8 mouse cellular contexts compared by ENCODE assay signal in genomic region chr5:20701483-20702421, GRCm38 (mm10).
A peak's percentile ranks its signal among the peaks of the same experiment; 100 is the strongest.
DNase-seq lines count a peak whose midpoint lies in the region; ATAC-seq and TF ChIP-seq lines count a peak whose summit lies in the region.

No protein-coding gene starts in this region.

- dilution Hi-C loops in CH12.LX (cut with MboI; ENCODE audit: extremely low pct_ligation_motif_present, extremely low pct_unique_long_range_greater_than_20kb, low sequenced_read_pairs), result no loop called here

- no peaks in the 10 kb centered on the region for H3K9me3 ChIP-seq in CH12.LX (replicated peaks; ENCODE audit: low read length)
- no peaks in the 10 kb centered on the region for H3K9me3 ChIP-seq in forebrain, embryonic 12.5 days
- H3K9me3 ChIP-seq in heart, postnatal 0 days (replicated peaks; ENCODE audit: control insufficient read depth, low read length), result no peaks in the 10 kb centered on the region
- H3K9me3 ChIP-seq in liver, embryonic 15.5 days (replicated peaks), result no peaks in the 10 kb centered on the region
- no peaks in the 10 kb centered on the region for H3K9me3 ChIP-seq in neural tube, embryonic 11.5 days (ENCODE audit: control insufficient read depth, low read length)
- no peaks in the 10 kb centered on the region for H3K9me3 ChIP-seq in stomach, embryonic 16.5 days (replicated peaks; ENCODE audit: control insufficient read depth, low read length)

- H3K36me3 ChIP-seq in CH12.LX (replicated peaks in 1 of 2; ENCODE audit: control insufficient read depth in 1 of 2, insufficient read depth in 1 of 2, low read length in 1 of 2), result no peaks in the 10 kb centered on the region
- no peaks in the 10 kb centered on the region for H3K36me3 ChIP-seq in forebrain, embryonic 12.5 days (replicated peaks)
- H3K36me3 ChIP-seq in heart, postnatal 0 days (replicated peaks; ENCODE audit: control insufficient read depth, insufficient read depth, low read length), result no peaks in the 10 kb centered on the region
- no peaks in the 10 kb centered on the region for H3K36me3 ChIP-seq in liver, embryonic 15.5 days (replicated peaks)
- H3K36me3 ChIP-seq in neural tube, embryonic 11.5 days (ENCODE audit: control insufficient read depth, insufficient read depth, low read length), result no peaks in the 10 kb centered on the region
- no peaks in the 10 kb centered on the region for H3K36me3 ChIP-seq in stomach, embryonic 16.5 days (ENCODE audit: control insufficient read depth, insufficient read depth, low read length)

- WGBS in forebrain, embryonic 12.5 days, result under 1% methylated on average over 57 of the region's 57 CpGs
- WGBS in heart, postnatal 0 days, result under 1% methylated on average over 46 of the region's 57 CpGs
- WGBS in liver, embryonic 15.5 days (ENCODE audit: insufficient replicate concordance), result 1% methylated on average over 57 of the region's 57 CpGs
- WGBS in neural tube, embryonic 11.5 days, result under 1% methylated on average over 48 of the region's 57 CpGs
- WGBS in stomach, embryonic 16.5 days, result under 1% methylated on average over 57 of the region's 57 CpGs

- DNase-seq in CH12.LX (ENCODE audit: extremely low read depth), result peak; percentile 90
- peak; percentile 70 for DNase-seq in c-Kit-positive CD71-negative TER-119-negative erythroid progenitor cells, embryonic 14.5 days (ENCODE audit: low read depth)
- DNase-seq in heart, postnatal 0 days (ENCODE audit: low spot score), result peak; percentile 86
- DNase-seq in kidney, postnatal 36 days, result peak; percentile 81 to 87
- DNase-seq in neural tube, embryonic 11.5 days (ENCODE audit: low spot score), result peak; percentile 90

- peak overlapping the region; percentile 79 for H3K9ac ChIP-seq in CH12.LX (ENCODE audit: insufficient read depth, low read depth)
- H3K9ac ChIP-seq in forebrain, embryonic 12.5 days, result peak overlapping the region; percentile 94
- peak overlapping the region; percentile 70 for H3K9ac ChIP-seq in heart, postnatal 0 days (replicated peaks; ENCODE audit: low read depth, low read length)
- peak overlapping the region; percentile 45; the same call in 1 of the 2 replicates for H3K9ac ChIP-seq in liver, embryonic 15.5 days
- H3K9ac ChIP-seq in neural tube, embryonic 11.5 days (ENCODE audit: low read length), result peak overlapping the region; percentile 94
- peak overlapping the region; percentile 89 for H3K9ac ChIP-seq in stomach, embryonic 16.5 days (ENCODE audit: low read length)

- peak overlapping the region; percentile 63 for H3K27ac ChIP-seq in CH12.LX (ENCODE audit: insufficient read depth, low read depth)
- H3K27ac ChIP-seq in forebrain, embryonic 12.5 days, result peak overlapping the region; percentile 99
- H3K27ac ChIP-seq in heart, postnatal 0 days (ENCODE audit: low read depth), result peak overlapping the region; percentile 88
- H3K27ac ChIP-seq in liver, embryonic 15.5 days (replicated peaks), result peak overlapping the region; percentile 71
- H3K27ac ChIP-seq in neural tube, embryonic 11.5 days (ENCODE audit: low read depth, low read length), result peak overlapping the region; percentile 98
- H3K27ac ChIP-seq in stomach, embryonic 16.5 days (ENCODE audit: low read length), result peak overlapping the region; percentile 97

- TF ChIP-seq POLR2A in CH12.LX (IDR thresholded peaks at IDR 0.05; ENCODE audit: low read depth, low read length), result peak; percentile 83

- peak overlapping the region; percentile 58 to 78 (median 73) for H3K4me3 ChIP-seq in CH12.LX (replicated peaks in 1 of 3; ENCODE audit: low read depth in 2 of 3, low read length in 2 of 3, poor library complexity in 1 of 3)
- H3K4me3 ChIP-seq in forebrain, embryonic 12.5 days (replicated peaks), result peak overlapping the region; percentile 75
- peak overlapping the region; percentile 72 for H3K4me3 ChIP-seq in heart, postnatal 0 days (ENCODE audit: low read depth, low read length)
- peak overlapping the region; percentile 59 for H3K4me3 ChIP-seq in liver, embryonic 15.5 days (replicated peaks)
- H3K4me3 ChIP-seq in neural tube, embryonic 11.5 days (ENCODE audit: low read depth, low read length), result peak overlapping the region; percentile 72
- peak overlapping the region; percentile 68 for H3K4me3 ChIP-seq in stomach, embryonic 16.5 days (replicated peaks; ENCODE audit: low read length)

- TF ChIP-seq EP300 in CH12.LX (IDR thresholded peaks at IDR 0.05; ENCODE audit: low read length), result no peak
- no peak for TF ChIP-seq EP300 in heart, postnatal 0 days (IDR thresholded peaks at IDR 0.05; ENCODE audit: low read depth)

- peak; percentile 96 for TF ChIP-seq RAD21 in CH12.LX (IDR thresholded peaks at IDR 0.05; ENCODE audit: low read depth, low read length)

- TF ChIP-seq CTCF in CH12.LX (conservative IDR thresholded peaks at IDR 0.05 in 1 of 2, IDR thresholded peaks at IDR 0.05 in 1 of 2; ENCODE audit: low read depth in 2 of 2, low read length in 2 of 2), result peak; percentile 30 to 92; a peak in 2 of 4 replicates
- TF ChIP-seq CTCF in heart, postnatal 0 days (IDR thresholded peaks at IDR 0.05; ENCODE audit: low read depth), result peak; percentile 75

- H3K27me3 ChIP-seq in CH12.LX (replicated peaks), result no peaks in the 10 kb centered on the region
- no peaks in the 10 kb centered on the region for H3K27me3 ChIP-seq in forebrain, embryonic 12.5 days
- H3K27me3 ChIP-seq in heart, postnatal 0 days (ENCODE audit: control insufficient read depth, insufficient read depth, low read length), result no peaks in the 10 kb centered on the region
- peaks cover 29% of the 10 kb centered on the region for H3K27me3 ChIP-seq in liver, embryonic 15.5 days
- no peaks in the 10 kb centered on the region for H3K27me3 ChIP-seq in neural tube, embryonic 11.5 days (ENCODE audit: control insufficient read depth, insufficient read depth, low read length)
- H3K27me3 ChIP-seq in stomach, embryonic 16.5 days (ENCODE audit: control insufficient read depth, insufficient read depth, low read length), result no peaks in the 10 kb centered on the region

- H3K4me2 ChIP-seq in CH12.LX (ENCODE audit: insufficient read depth, low read depth, poor library complexity, severe bottlenecking), result peak overlapping the region; percentile 94
- peak overlapping the region; percentile 71 for H3K4me2 ChIP-seq in forebrain, embryonic 12.5 days
- peak overlapping the region; percentile 99 for H3K4me2 ChIP-seq in heart, postnatal 0 days (ENCODE audit: low read depth, low read length)
- peak overlapping the region; percentile 72 for H3K4me2 ChIP-seq in liver, embryonic 15.5 days
- peak overlapping the region; percentile 77 for H3K4me2 ChIP-seq in neural tube, embryonic 11.5 days (ENCODE audit: low read depth)
- H3K4me2 ChIP-seq in stomach, embryonic 16.5 days (ENCODE audit: low read depth, low read length), result peak overlapping the region; percentile 74

- H3K79me2 ChIP-seq in CH12.LX (replicated peaks; ENCODE audit: control insufficient read depth, extremely low read depth, insufficient read depth, poor library complexity, severe bottlenecking), result no peaks in the 10 kb centered on the region

- in situ Hi-C loops in CH12.LX (cut with MboI; ENCODE audit: low pct_ligation_motif_present, low pct_unique_long_range_greater_than_20kb, low sequenced_read_pairs), result no loop called here

- peak; percentile 95 for ATAC-seq in forebrain, embryonic 12.5 days (ENCODE audit: low FRiP score)
- peak; percentile 89 for ATAC-seq in heart, postnatal 0 days (ENCODE audit: insufficient read depth, low read depth)
- ATAC-seq in liver, embryonic 15.5 days (ENCODE audit: insufficient read depth), result peak; percentile 80
- ATAC-seq in neural tube, embryonic 11.5 days (ENCODE audit: insufficient read depth, low FRiP score, low TSS enrichment), result peak; percentile 94
- peak; percentile 95 for ATAC-seq in stomach, embryonic 16.5 days (ENCODE audit: insufficient read depth, low FRiP score)

- peaks cover 0 to 21% of the 10 kb centered on the region in 2 experiments; a peak in 2 of 4 replicates for H3K4me1 ChIP-seq in CH12.LX (ENCODE audit: control insufficient read depth in 1 of 2, insufficient read depth in 2 of 2)
- peaks cover 9% of the 10 kb centered on the region; the same call in 1 of the 2 replicates for H3K4me1 ChIP-seq in forebrain, embryonic 12.5 days
- H3K4me1 ChIP-seq in heart, postnatal 0 days (ENCODE audit: control insufficient read depth, insufficient read depth), result no peaks in the 10 kb centered on the region
- H3K4me1 ChIP-seq in liver, embryonic 15.5 days (replicated peaks), result no peaks in the 10 kb centered on the region
- 0 out of 2 replicates have a peak, but pooled peaks cover 2% of the 10 kb centered on the region for H3K4me1 ChIP-seq in neural tube, embryonic 11.5 days (ENCODE audit: control insufficient read depth, insufficient read depth, low read length)
- no peaks in the 10 kb centered on the region for H3K4me1 ChIP-seq in stomach, embryonic 16.5 days (ENCODE audit: control insufficient read depth, insufficient read depth, low read length)

TF ChIP-seq in CH12.LX, 34 proteins besides CTCF, POLR2A, EP300 and RAD21 (continues in another document):
- TF ChIP-seq ZMIZ1 (IDR thresholded peaks at IDR 0.05; ENCODE audit: low read depth, low read length) (no peak; the same call in 1 of the 2 replicates), USF1 (IDR thresholded peaks at IDR 0.05; ENCODE audit: low read depth, low read length) (no peak), ELF1 (IDR thresholded peaks at IDR 0.05; ENCODE audit: low read depth, low read length) (peak; percentile 79), HCFC1 (IDR thresholded peaks at IDR 0.05; ENCODE audit: low read depth, low read length) (peak; percentile 56; the same call in 1 of the 2 replicates), GABPA (IDR thresholded peaks at IDR 0.05; ENCODE audit: insufficient replicate concordance, low read depth, low read length) (no peak), PAX5 (IDR thresholded peaks at IDR 0.05; ENCODE audit: low read length) (no peak), ZC3H11A (IDR thresholded peaks at IDR 0.05; ENCODE audit: low read depth, low read length) (peak; percentile 46; the same call in 1 of the 2 replicates), KAT2A (IDR thresholded peaks at IDR 0.05; ENCODE audit: insufficient replicate concordance, low read length) (no peak), CHD1 (IDR thresholded peaks at IDR 0.05; ENCODE audit: low read depth, low read length) (no peak), ZNF384 (IDR thresholded peaks at IDR 0.05; ENCODE audit: low read depth, low read length) (no peak; the same call in 1 of the 2 replicates), BHLHE40 (IDR thresholded peaks at IDR 0.05; ENCODE audit: low read depth, low read length) (peak; percentile 12; the same call in 1 of the 2 replicates), E2F4 (IDR thresholded peaks at IDR 0.05; ENCODE audit: insufficient replicate concordance, low read depth, low read length) (no peak), JUND (conservative IDR thresholded peaks at IDR 0.05; ENCODE audit: low read depth, low read length) (no peak), MEF2A (IDR thresholded peaks at IDR 0.05; ENCODE audit: borderline replicate concordance, low read depth, low read length) (peak; percentile 8; the same call in 1 of the 2 replicates), POLR2AphosphoS2 (IDR thresholded peaks at IDR 0.05; ENCODE audit: low read depth, low read length) (no peak), JUN (IDR thresholded peaks at IDR 0.05; ENCODE audit: insufficient read depth, low read depth, low read length) (no peak), SMC3 (IDR thresholded peaks at IDR 0.05; ENCODE audit: low read depth, low read length) (peak; percentile 78)

Comparison
In these comparisons a context has a peak if more than half of its experiments do, and no peak if none do; other contexts are left out.
1. Peak in every context shown above with its lines: DNase-seq, ATAC-seq, H3K4me3 ChIP-seq and H3K27ac ChIP-seq.